Mouse (Mus musculus): Measurements from ENCODE around the gene Zcchc7.

Zcchc7 gene

DNA sequence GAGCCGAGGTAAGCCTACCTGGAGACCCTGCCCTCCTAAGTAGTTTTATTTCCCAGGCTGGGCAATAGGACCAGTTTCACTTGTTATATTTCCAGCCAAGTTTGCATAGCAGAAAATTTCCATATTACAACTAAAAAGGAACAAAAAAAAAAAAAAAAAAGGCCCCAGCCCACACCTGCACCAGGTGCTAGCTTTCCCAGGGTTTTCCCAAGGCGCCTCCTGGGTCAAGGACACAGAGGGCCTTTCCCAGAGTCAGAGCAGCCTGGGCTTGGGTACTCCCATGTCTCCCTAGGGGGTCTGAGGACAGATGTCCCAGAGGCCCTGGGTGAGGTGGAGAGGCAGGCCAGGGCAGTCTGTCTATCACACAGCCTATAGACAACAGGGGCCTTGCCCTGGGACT, 209.5 kb downstream of the Zcchc7 start:
- DNase-seq (ENCODE audit: low spot score), result no peak

DNA sequence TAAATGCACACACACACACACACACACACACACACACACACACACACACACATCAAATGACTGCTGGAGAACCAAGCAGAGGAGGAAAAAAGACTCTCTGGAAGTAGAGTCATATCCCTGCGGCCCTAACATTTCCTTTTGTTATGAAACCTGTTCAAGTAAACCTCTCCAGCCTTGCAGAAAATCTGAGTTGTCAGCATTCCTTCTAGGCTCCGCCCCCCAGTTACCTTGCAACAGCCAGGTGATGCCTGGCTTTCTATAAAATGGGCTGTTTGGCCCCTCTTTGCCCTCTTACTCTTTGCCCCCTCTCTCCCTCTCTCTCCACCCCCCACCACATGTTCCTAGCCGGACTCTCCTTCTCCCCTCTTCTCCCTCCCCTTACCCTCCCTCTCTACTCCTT, 210.1 kb downstream of the Zcchc7 start:
- DNase-seq (ENCODE audit: low spot score), result no peak

DNA sequence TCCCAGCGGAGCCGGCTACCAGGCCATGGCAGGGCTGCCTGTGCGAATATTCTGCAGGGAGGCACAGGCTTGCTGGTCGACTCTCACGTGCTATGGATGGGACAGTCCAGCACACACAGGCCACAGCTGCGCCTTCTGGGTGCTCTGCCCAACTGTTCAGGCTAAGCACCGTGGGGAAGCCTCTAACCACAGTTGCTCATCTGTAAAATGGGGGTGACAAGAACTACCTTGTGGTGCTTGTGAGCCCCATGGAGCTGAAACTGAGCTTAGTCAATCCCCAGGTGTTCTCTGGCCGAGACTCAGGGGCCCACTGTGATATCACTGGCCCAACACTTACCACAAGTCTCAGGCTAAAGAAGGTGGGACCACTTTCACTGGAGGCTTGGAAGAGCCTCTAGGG, 211.7 kb downstream of the Zcchc7 start:
- no peak for DNase-seq (ENCODE audit: low spot score)

- DNase-seq (ENCODE audit: low spot score), result no peak
Measured at GRCm38 (mm10) chr4:44970056-44970455, 214.4 kb downstream of the Zcchc7 start.

- DNase-seq (ENCODE audit: low spot score), result peak; percentile 42
Measured at GRCm38 (mm10) chr4:44970612-44971110, 215.0 kb downstream of the Zcchc7 start.

- peak; percentile 84 for DNase-seq (ENCODE audit: low spot score)
Measured at GRCm38 (mm10) chr4:44973450-44973849, 217.8 kb downstream of the Zcchc7 start.

GRCm38 (mm10) chr4:44973871-44974270, 218.2 kb downstream of the Zcchc7 start:
- DNase-seq (ENCODE audit: low spot score), result no peak

GRCm38 (mm10) chr4:44974331-44974730, 218.7 kb downstream of the Zcchc7 start:
- no peak for DNase-seq (ENCODE audit: low spot score)

- DNase-seq (ENCODE audit: low spot score), result no peak
Measured at GRCm38 (mm10) chr4:44976026-44976615, 220.4 kb downstream of the Zcchc7 start.

GRCm38 (mm10) chr4:44976921-44977710, 221.4 kb downstream of the Zcchc7 start:
- DNase-seq (ENCODE audit: low spot score), result no peak

DNA sequence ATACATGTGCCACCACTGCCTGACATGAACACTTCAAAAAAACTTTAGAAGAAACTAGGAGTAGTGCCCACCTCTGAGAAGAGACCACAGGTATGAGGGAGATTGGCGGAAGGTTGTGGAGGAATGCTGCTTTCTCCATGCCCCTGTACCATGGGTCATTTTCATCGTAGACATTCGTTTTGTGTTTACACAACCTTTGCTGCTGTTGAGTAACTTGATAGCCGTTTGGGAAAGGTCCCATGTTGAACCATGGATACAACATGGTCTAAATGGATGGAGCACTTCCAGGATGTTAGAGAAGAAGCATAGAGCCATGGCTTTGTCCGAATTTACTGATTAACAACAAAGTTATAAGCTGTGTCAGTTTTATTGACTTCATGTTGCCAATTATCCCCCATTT, 222.5 kb downstream of the Zcchc7 start:
- no peak for DNase-seq (ENCODE audit: low spot score)

DNA sequence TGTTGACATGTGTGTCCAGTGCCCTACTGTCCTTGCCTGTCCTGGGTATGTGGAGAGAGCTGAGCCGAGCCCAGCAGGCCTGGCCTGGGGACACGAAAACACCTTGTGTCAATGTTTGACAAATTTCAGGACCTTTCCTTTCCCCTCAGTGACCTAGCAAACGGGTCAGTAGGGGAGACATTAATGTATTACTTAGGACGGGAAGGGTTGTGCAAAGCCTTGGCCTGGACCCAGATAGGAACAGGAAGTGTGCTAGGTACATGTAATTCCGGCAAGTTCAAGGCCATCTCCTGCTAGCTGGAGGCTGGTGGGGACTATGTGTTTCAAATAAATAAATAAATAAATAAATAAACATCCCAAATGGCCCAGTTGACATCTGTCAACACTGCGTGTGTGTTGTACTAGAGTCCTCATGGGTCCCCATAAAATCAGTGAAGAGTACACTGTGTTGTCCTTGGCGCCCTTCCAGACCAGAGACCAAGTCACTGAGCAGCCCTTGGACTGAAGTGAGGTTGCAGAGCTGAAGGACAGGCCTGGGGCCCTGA, 224.2 kb downstream of the Zcchc7 start:
- DNase-seq (ENCODE audit: low spot score), result no peak

DNA sequence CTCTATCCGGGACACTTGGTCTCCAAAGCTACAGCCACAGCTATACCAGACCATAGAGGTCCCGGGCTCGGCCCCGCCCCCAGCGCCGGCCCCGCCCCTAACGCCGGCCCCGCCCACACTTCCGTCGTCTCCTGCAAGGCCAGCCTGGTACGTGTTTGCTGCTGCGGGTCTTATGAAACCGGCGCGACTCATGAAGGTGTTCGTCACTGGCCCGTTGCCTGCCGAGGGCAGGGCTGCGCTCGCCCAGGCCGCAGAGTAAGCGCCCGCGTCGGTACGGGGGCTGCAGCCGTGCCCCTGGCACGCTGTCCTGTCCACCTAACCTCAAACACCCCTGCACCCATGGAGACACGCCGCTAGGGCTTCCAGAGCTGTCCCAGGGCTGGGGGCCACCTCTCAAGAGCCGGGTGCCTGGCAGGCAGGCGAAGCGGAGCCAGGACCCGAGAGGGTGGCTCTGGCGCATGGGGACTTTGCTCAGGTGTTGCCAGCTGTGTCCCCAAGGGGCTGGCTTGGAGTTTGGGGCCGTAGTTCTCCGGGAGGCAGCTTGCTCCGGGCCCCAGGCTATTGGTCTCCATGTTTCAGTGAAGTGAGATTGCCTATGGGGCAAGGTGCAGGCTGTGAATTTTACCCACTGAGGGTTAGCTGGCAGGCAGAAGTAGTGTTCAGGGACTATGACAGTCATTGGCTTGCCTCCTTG, 225.8 kb downstream of the Zcchc7 start, which contains the start of gene Grhpr:
Grhpr (plus strand) TSS at position 116 of the 694 bp plus-strand sequence.
- DNase-seq (ENCODE audit: low spot score), result peak; percentile 64

All from urinary bladder, postnatal 25 days (tissue).